Mouse (Mus musculus): ENCODE results near the gene Sdf4. TPM values are rescaled to one million over a fixed set of nuclear protein-coding genes. Genes with fewer than 3 reads are reported as not detected.

Sdf4 gene
- polyA plus RNA-seq, 1 experiment from 2014 or later = 130 TPM

DNA sequence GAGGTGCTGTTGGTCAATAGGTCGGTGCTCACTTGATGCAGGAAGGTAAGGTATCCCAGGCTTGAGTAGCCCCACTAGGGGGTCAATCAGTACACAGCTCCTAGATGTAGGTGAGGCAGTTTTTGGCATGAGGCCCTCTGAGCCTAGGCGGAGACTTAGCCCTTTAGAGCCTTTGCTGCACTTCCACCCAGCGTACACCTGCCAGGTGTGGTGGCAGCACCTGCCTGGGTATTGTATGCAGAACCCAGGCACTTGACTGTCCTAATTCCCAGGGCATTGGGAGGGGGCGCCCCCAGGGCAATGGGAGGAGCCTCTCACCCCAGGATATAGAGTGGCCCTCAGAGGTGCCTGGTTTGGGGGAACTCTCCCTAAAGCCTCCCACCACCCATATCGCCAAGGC is 62.5 kb downstream of the Sdf4 start:
- H3K27ac ChIP-seq (ENCODE audit: low read depth, low read length) = no peak overlapping the region
- H3K9ac ChIP-seq (ENCODE audit: low read length) = no peak overlapping the region
- no peaks in the 10 kb centered on the region for H3K27me3 ChIP-seq (ENCODE audit: control insufficient read depth, insufficient read depth, low read length)
- WGBS = 89% methylated on average over 5 of the region's 5 CpGs
- H3K4me3 ChIP-seq (ENCODE audit: low read depth, low read length) = no peak overlapping the region
- DNase-seq (ENCODE audit: low spot score, missing footprints) (no peak), ATAC-seq (ENCODE audit: low FRiP score) (no peak)
- no peaks in the 10 kb centered on the region for H3K36me3 ChIP-seq (ENCODE audit: control insufficient read depth, insufficient read depth, low read length)
- no peaks in the 10 kb centered on the region for H3K9me3 ChIP-seq (ENCODE audit: control insufficient read depth, low read length)
- H3K4me1 ChIP-seq (ENCODE audit: control insufficient read depth, insufficient read depth, low read length) = no peaks in the 10 kb centered on the region
- no peak overlapping the region for H3K4me2 ChIP-seq

GRCm38 (mm10) chr4:156057702-156058101 is 65.0 kb downstream of the Sdf4 start:
- no peak overlapping the region for H3K4me3 ChIP-seq (ENCODE audit: low read depth, low read length)
- H3K36me3 ChIP-seq (ENCODE audit: control insufficient read depth, insufficient read depth, low read length) = no peaks in the 10 kb centered on the region
- H3K9me3 ChIP-seq (ENCODE audit: control insufficient read depth, low read length) = no peaks in the 10 kb centered on the region
- 72% methylated on average over 10 of the region's 10 CpGs for WGBS
- no peak overlapping the region for H3K4me2 ChIP-seq
- H3K4me1 ChIP-seq (ENCODE audit: control insufficient read depth, insufficient read depth, low read length) = no peaks in the 10 kb centered on the region
- no peak overlapping the region for H3K27ac ChIP-seq (ENCODE audit: low read depth, low read length)
- ATAC-seq (ENCODE audit: low FRiP score) = no peak
- DNase-seq (ENCODE audit: low spot score, missing footprints) = no peak
- H3K27me3 ChIP-seq (ENCODE audit: control insufficient read depth, insufficient read depth, low read length) = no peaks in the 10 kb centered on the region
- no peak overlapping the region for H3K9ac ChIP-seq (ENCODE audit: low read length)

- Histone ChIP-seq H3K9me3 (ENCODE audit: control insufficient read depth, low read length) (no peaks in the 10 kb centered on the region), H3K4me2 (no peak overlapping the region), H3K4me3 (ENCODE audit: low read depth, low read length) (no peak overlapping the region), H3K36me3 (ENCODE audit: control insufficient read depth, insufficient read depth, low read length) (no peaks in the 10 kb centered on the region), H3K4me1 (ENCODE audit: control insufficient read depth, insufficient read depth, low read length) (peaks cover under 1% of the 10 kb centered on the region; the same call in 1 of the 2 replicates), H3K27ac (ENCODE audit: low read depth, low read length) (no peak overlapping the region), H3K27me3 (ENCODE audit: control insufficient read depth, insufficient read depth, low read length) (no peaks in the 10 kb centered on the region), H3K9ac (ENCODE audit: low read length) (no peak overlapping the region)
- no peak for DNase-seq (ENCODE audit: low spot score, missing footprints)
- no peak for ATAC-seq (ENCODE audit: low FRiP score)
- 82% methylated on average over 9 of the region's 9 CpGs for WGBS
Measured at GRCm38 (mm10) chr4:156058826-156059225, 66.2 kb downstream of the Sdf4 start.

DNA sequence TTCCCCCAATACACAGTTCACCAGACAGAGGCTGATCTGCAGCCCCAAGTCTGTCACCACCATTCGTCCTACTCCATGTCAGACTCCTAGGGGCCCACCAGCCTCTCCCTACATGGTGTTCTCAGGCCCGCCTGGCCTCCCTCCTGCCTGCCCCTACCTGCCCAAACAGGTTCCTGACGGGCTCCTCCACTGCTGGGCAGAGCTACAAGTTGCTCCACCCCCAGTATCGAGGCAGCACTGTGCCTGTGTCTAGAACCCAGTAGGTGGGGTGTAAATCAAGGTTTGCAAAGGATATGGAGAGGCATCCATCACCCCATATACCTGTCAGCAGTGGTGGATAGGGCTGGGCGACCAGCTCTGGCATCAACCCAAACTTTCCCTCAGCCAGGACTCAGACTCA is 66.6 kb downstream of the Sdf4 start, which contains the start of gene Ttll10:
Gene Ttll10, minus strand, starts transcription at position 154 of the 400 bp plus-strand sequence.
- Histone ChIP-seq H3K36me3 (ENCODE audit: control insufficient read depth, insufficient read depth, low read length) (no peaks in the 10 kb centered on the region), H3K4me2 (no peak within 1 kb of the TSS), H3K4me1 (ENCODE audit: control insufficient read depth, insufficient read depth, low read length) (peaks cover 4% of the 10 kb centered on the region), H3K27ac (ENCODE audit: low read depth, low read length) (no peak within 1 kb of the TSS), H3K27me3 (ENCODE audit: control insufficient read depth, insufficient read depth, low read length) (no peaks in the 10 kb centered on the region), H3K9ac (ENCODE audit: low read length) (no peak within 1 kb of the TSS), H3K9me3 (ENCODE audit: control insufficient read depth, low read length) (no peaks in the 10 kb centered on the region), H3K4me3 (ENCODE audit: low read depth, low read length) (no peak within 1 kb of the TSS)
- WGBS = 63% methylated on average over 5 of the region's 5 CpGs
- DNase-seq (ENCODE audit: low spot score, missing footprints) = no peak
- ATAC-seq (ENCODE audit: low FRiP score) = no peak

- peaks cover 4% of the 10 kb centered on the region for H3K4me1 ChIP-seq (ENCODE audit: control insufficient read depth, insufficient read depth, low read length)
- H3K27ac ChIP-seq (ENCODE audit: low read depth, low read length) = no peak overlapping the region
- H3K9ac ChIP-seq (ENCODE audit: low read length) = no peak overlapping the region
- ATAC-seq (ENCODE audit: low FRiP score) (no peak), DNase-seq (ENCODE audit: low spot score, missing footprints) (no peak)
- no peak overlapping the region for H3K4me2 ChIP-seq
- 32% methylated on average over 10 of the region's 10 CpGs for WGBS
- no peaks in the 10 kb centered on the region for H3K27me3 ChIP-seq (ENCODE audit: control insufficient read depth, insufficient read depth, low read length)
- no peaks in the 10 kb centered on the region for H3K9me3 ChIP-seq (ENCODE audit: control insufficient read depth, low read length)
- H3K36me3 ChIP-seq (ENCODE audit: control insufficient read depth, insufficient read depth, low read length) = no peaks in the 10 kb centered on the region
- H3K4me3 ChIP-seq (ENCODE audit: low read depth, low read length) = no peak overlapping the region
Measured at GRCm38 (mm10) chr4:156059713-156060112, 67.0 kb downstream of the Sdf4 start.

MicroRNAs encoded within 50 kb of the gene (microRNA counts, 519-probe panel; counts per million panel counts)
- microRNA mmu-miR-200a = not detected
- microRNA mmu-miR-200b = 3,526 counts per million, percentile 19 among the panel's probes with 10 or more counts
- 3,207 counts per million, percentile 14 among the panel's probes with 10 or more counts for microRNA mmu-miR-429

Small RNAs within 50 kb of the gene (microRNA-seq; reads per million reads assigned to microRNA genes)
- gene Mir200a = 28.4 reads per million, percentile 39 among the genes with 10 or more reads in this experiment
- 160 reads per million, percentile 60 among the genes with 10 or more reads in this experiment for gene Mir200b
- gene Mir429 = 368 reads per million, percentile 69 among the genes with 10 or more reads in this experiment

Other genes starting within 250 kb of the Sdf4 start
- 84.5 and 84.6 TPM in 2 replicates for gene Atad3a, start 231.8 kb upstream of the Sdf4 start, polyA plus RNA-seq (2014; fragmentation: Nextera tagmentation; extraction: Ambion mirVana)
- 9.1 and 9.9 TPM in 2 replicates for gene Vwa1, start 218.2 kb upstream of the Sdf4 start, polyA plus RNA-seq (2014; fragmentation: Nextera tagmentation; extraction: Ambion mirVana)
- gene Tmem88b, start 207.0 kb upstream of the Sdf4 start, polyA plus RNA-seq (2014; fragmentation: Nextera tagmentation; extraction: Ambion mirVana) = 0.14 and 0.21 TPM in 2 replicates
- not detected in 2 replicates for gene Ankrd65, start 202.4 kb upstream of the Sdf4 start, polyA plus RNA-seq (2014; fragmentation: Nextera tagmentation; extraction: Ambion mirVana)
- 225 and 243 TPM in 2 replicates for gene Mrpl20, start 190.0 kb upstream of the Sdf4 start, polyA plus RNA-seq (2014; fragmentation: Nextera tagmentation; extraction: Ambion mirVana)
- gene Ccnl2, start 180.4 kb upstream of the Sdf4 start, polyA plus RNA-seq (2014; fragmentation: Nextera tagmentation; extraction: Ambion mirVana) = 146 and 157 TPM in 2 replicates
- 113 and 128 TPM in 2 replicates for gene Aurkaip1, start 161.6 kb upstream of the Sdf4 start, polyA plus RNA-seq (2014; fragmentation: Nextera tagmentation; extraction: Ambion mirVana)
- 37.7 and 41.9 TPM in 2 replicates for gene Mxra8, start 153.2 kb upstream of the Sdf4 start, polyA plus RNA-seq (2014; fragmentation: Nextera tagmentation; extraction: Ambion mirVana)
- 8.6 and 10.7 TPM in 2 replicates for gene Dvl1, start 145.5 kb upstream of the Sdf4 start, polyA plus RNA-seq (2014; fragmentation: Nextera tagmentation; extraction: Ambion mirVana)
- 0.34 and 0.59 TPM in 2 replicates for gene Tas1r3, start 129.5 kb upstream of the Sdf4 start, polyA plus RNA-seq (2014; fragmentation: Nextera tagmentation; extraction: Ambion mirVana)
- 24.7 and 24.8 TPM in 2 replicates for gene Cptp, start 123.4 kb upstream of the Sdf4 start, polyA plus RNA-seq (2014; fragmentation: Nextera tagmentation; extraction: Ambion mirVana)
- gene Ints11, start 123.3 kb upstream of the Sdf4 start, polyA plus RNA-seq (2014; fragmentation: Nextera tagmentation; extraction: Ambion mirVana) = 102 and 103 TPM in 2 replicates
- gene Pusl1, start 101.1 kb upstream of the Sdf4 start, polyA plus RNA-seq (2014; fragmentation: Nextera tagmentation; extraction: Ambion mirVana) = 37.2 and 39.4 TPM in 2 replicates
- gene Acap3, start 101.0 kb upstream of the Sdf4 start, polyA plus RNA-seq (2014; fragmentation: Nextera tagmentation; extraction: Ambion mirVana) = 25.6 and 27.5 TPM in 2 replicates
- gene Ube2j2, start 49.0 kb upstream of the Sdf4 start, polyA plus RNA-seq (2014; fragmentation: Nextera tagmentation; extraction: Ambion mirVana) = 148 and 158 TPM in 2 replicates
- 19.8 and 20.4 TPM in 2 replicates for gene C1qtnf12, start 30.6 kb upstream of the Sdf4 start, polyA plus RNA-seq (2014; fragmentation: Nextera tagmentation; extraction: Ambion mirVana)
- gene B3galt6, start 223 bp upstream of the Sdf4 start, polyA plus RNA-seq (2014; fragmentation: Nextera tagmentation; extraction: Ambion mirVana) = 17.2 and 18.8 TPM in 2 replicates
- gene Tnfrsf4, start 21.0 kb downstream of the Sdf4 start, polyA plus RNA-seq (2014; fragmentation: Nextera tagmentation; extraction: Ambion mirVana) = 0.41 and 1.1 TPM in 2 replicates
- 0.58 and 0.87 TPM in 2 replicates for gene Tnfrsf18, start 33.3 kb downstream of the Sdf4 start, polyA plus RNA-seq (2014; fragmentation: Nextera tagmentation; extraction: Ambion mirVana)
- 0.15 TPM in 1 of 2 replicates, not detected in the other for gene Ttll10, start 66.5 kb downstream of the Sdf4 start, polyA plus RNA-seq (2014; fragmentation: Nextera tagmentation; extraction: Ambion mirVana)
- 49.5 and 55.7 TPM in 2 replicates for gene 9430015G10Rik, start 117.1 kb downstream of the Sdf4 start, polyA plus RNA-seq (2014; fragmentation: Nextera tagmentation; extraction: Ambion mirVana)
- gene Rnf223, start 137.6 kb downstream of the Sdf4 start, polyA plus RNA-seq (2014; fragmentation: Nextera tagmentation; extraction: Ambion mirVana) = 0.54 and 0.75 TPM in 2 replicates
- 62.2 and 68.2 TPM in 2 replicates for gene Agrn, start 204.6 kb downstream of the Sdf4 start, polyA plus RNA-seq (2014; fragmentation: Nextera tagmentation; extraction: Ambion mirVana)
- 0.25 and 0.30 TPM in 2 replicates for gene Isg15, start 207.9 kb downstream of the Sdf4 start, polyA plus RNA-seq (2014; fragmentation: Nextera tagmentation; extraction: Ambion mirVana)
- gene AW011738, start 210.4 kb downstream of the Sdf4 start, polyA plus RNA-seq (2014; fragmentation: Nextera tagmentation; extraction: Ambion mirVana) = 2.4 TPM in 2 replicates
- 0.81 and 1.2 TPM in 2 replicates for gene Perm1, start 223.0 kb downstream of the Sdf4 start, polyA plus RNA-seq (2014; fragmentation: Nextera tagmentation; extraction: Ambion mirVana)
- 15.6 and 18.1 TPM in 2 replicates for gene Plekhn1, start 242.0 kb downstream of the Sdf4 start, polyA plus RNA-seq (2014; fragmentation: Nextera tagmentation; extraction: Ambion mirVana)
- 74.3 and 81.9 TPM in 2 replicates for gene Noc2l, start 243.1 kb downstream of the Sdf4 start, polyA plus RNA-seq (2014; fragmentation: Nextera tagmentation; extraction: Ambion mirVana)

Measured in midbrain, embryonic 11.5 days (tissue).